Mouse (Mus musculus): ENCODE data around the gene Ankle1. TPM values are rescaled to one million over a fixed set of nuclear protein-coding genes. Genes with fewer than 3 reads are reported as not detected.

The Ankle1 gene
- polyA plus RNA-seq, 1 experiment = 15.0 TPM

- H3K4me3 ChIP-seq (ENCODE audit: extremely low read depth, insufficient read depth, insufficient read length) = peak overlapping the region; percentile 98; the same call in 1 of the 2 replicates
- 20% methylated on average over 5 of the region's 5 CpGs for WGBS
Measured at GRCm38 (mm10) chr8:71370711-71371235, 35.0 kb upstream of the Ankle1 start.

GRCm38 (mm10) chr8:71371236-71371848 lies 34.5 kb upstream of the Ankle1 start, which contains the start of gene Ocel1:
Ocel1 (plus strand) TSS chr8:71371298.
- WGBS = under 1% methylated on average over 68 of the region's 68 CpGs
- TF ChIP-seq POLR2A (IDR thresholded peaks at IDR 0.05; ENCODE audit: low read depth, low read length) (peak; percentile 76), CTCF (IDR thresholded peaks at IDR 0.05; ENCODE audit: extremely low read depth, insufficient read depth, insufficient read length, insufficient replicate concordance) (peak; percentile 97)
- Histone ChIP-seq H3K27ac (ENCODE audit: insufficient read depth, low read length) (peak within 1 kb of the TSS; percentile 98), H3K36me3 (ENCODE audit: control insufficient read depth, insufficient read depth, low read length) (peaks cover 7% of the 10 kb centered on the region), H3K4me3 (ENCODE audit: extremely low read depth, insufficient read depth, insufficient read length) (peak within 1 kb of the TSS; percentile 98), H3K27me3 (ENCODE audit: control insufficient read depth, insufficient read depth, low read length) (no peaks in the 10 kb centered on the region), H3K4me1 (ENCODE audit: control insufficient read depth, insufficient read depth, insufficient read length) (peaks cover 8% of the 10 kb centered on the region)
- peak; percentile 97 for DNase-seq (ENCODE audit: low read depth in 1 of 2, low spot score in 2 of 2)

More at GRCm38 (mm10) chr8:71370711-71371235, 35.0 kb upstream of the Ankle1 start:
- peaks cover 2% of the 10 kb centered on the region; the same call in 1 of the 2 replicates for H3K4me1 ChIP-seq (ENCODE audit: control insufficient read depth, insufficient read depth, insufficient read length)
- no peaks in the 10 kb centered on the region for H3K27me3 ChIP-seq (ENCODE audit: control insufficient read depth, insufficient read depth, low read length)
- DNase-seq (ENCODE audit: low read depth in 1 of 2, low spot score in 2 of 2) = no peak
- H3K36me3 ChIP-seq (ENCODE audit: control insufficient read depth, insufficient read depth, low read length) = peaks cover 7% of the 10 kb centered on the region
- no peak for TF ChIP-seq CTCF (IDR thresholded peaks at IDR 0.05; ENCODE audit: extremely low read depth, insufficient read depth, insufficient read length, insufficient replicate concordance)
- no peak for TF ChIP-seq POLR2A (IDR thresholded peaks at IDR 0.05; ENCODE audit: low read depth, low read length)
- no peak overlapping the region for H3K27ac ChIP-seq (ENCODE audit: insufficient read depth, low read length)

- H3K36me3 ChIP-seq (ENCODE audit: control insufficient read depth, insufficient read depth, low read length) = peaks cover 7% of the 10 kb centered on the region
- no peak overlapping the region for H3K4me3 ChIP-seq (ENCODE audit: extremely low read depth, insufficient read depth, insufficient read length)
- no peak overlapping the region for H3K27ac ChIP-seq (ENCODE audit: insufficient read depth, low read length)
- DNase-seq (ENCODE audit: low read depth in 1 of 2, low spot score in 2 of 2) = no peak
- 92% methylated on average over 12 of the region's 12 CpGs for WGBS
- peaks cover 12% of the 10 kb centered on the region for H3K4me1 ChIP-seq (ENCODE audit: control insufficient read depth, insufficient read depth, insufficient read length)
- no peaks in the 10 kb centered on the region for H3K27me3 ChIP-seq (ENCODE audit: control insufficient read depth, insufficient read depth, low read length)
- no peak for TF ChIP-seq CTCF (IDR thresholded peaks at IDR 0.05; ENCODE audit: extremely low read depth, insufficient read depth, insufficient read length, insufficient replicate concordance)
- TF ChIP-seq POLR2A (IDR thresholded peaks at IDR 0.05; ENCODE audit: low read depth, low read length) = no peak
Measured at GRCm38 (mm10) chr8:71372427-71372826, 33.4 kb upstream of the Ankle1 start.

- WGBS = 96% methylated on average over 3 of the region's 3 CpGs
- TF ChIP-seq POLR2A (IDR thresholded peaks at IDR 0.05; ENCODE audit: low read depth, low read length) (no peak), CTCF (IDR thresholded peaks at IDR 0.05; ENCODE audit: extremely low read depth, insufficient read depth, insufficient read length, insufficient replicate concordance) (no peak)
- no peak overlapping the region for H3K4me3 ChIP-seq (ENCODE audit: extremely low read depth, insufficient read depth, insufficient read length)
- DNase-seq (ENCODE audit: low read depth in 1 of 2, low spot score in 2 of 2) = no peak
- H3K27me3 ChIP-seq (ENCODE audit: control insufficient read depth, insufficient read depth, low read length) = no peaks in the 10 kb centered on the region
- peaks cover 7% of the 10 kb centered on the region for H3K36me3 ChIP-seq (ENCODE audit: control insufficient read depth, insufficient read depth, low read length)
- no peak overlapping the region for H3K27ac ChIP-seq (ENCODE audit: insufficient read depth, low read length)
- H3K4me1 ChIP-seq (ENCODE audit: control insufficient read depth, insufficient read depth, insufficient read length) = peaks cover 12% of the 10 kb centered on the region
Measured at GRCm38 (mm10) chr8:71373000-71373399, 32.8 kb upstream of the Ankle1 start.

GRCm38 (mm10) chr8:71374616-71375206 lies 31.1 kb upstream of the Ankle1 start:
- H3K36me3 ChIP-seq (ENCODE audit: control insufficient read depth, insufficient read depth, low read length) = peaks cover 7% of the 10 kb centered on the region
- no peak for TF ChIP-seq POLR2A (IDR thresholded peaks at IDR 0.05; ENCODE audit: low read depth, low read length)
- no peak for TF ChIP-seq CTCF (IDR thresholded peaks at IDR 0.05; ENCODE audit: extremely low read depth, insufficient read depth, insufficient read length, insufficient replicate concordance)
- H3K4me3 ChIP-seq (ENCODE audit: extremely low read depth, insufficient read depth, insufficient read length) = no peak overlapping the region
- peaks cover 12% of the 10 kb centered on the region for H3K4me1 ChIP-seq (ENCODE audit: control insufficient read depth, insufficient read depth, insufficient read length)
- H3K27ac ChIP-seq (ENCODE audit: insufficient read depth, low read length) = no peak overlapping the region
- WGBS = 86% methylated on average over 17 of the region's 17 CpGs
- no peaks in the 10 kb centered on the region for H3K27me3 ChIP-seq (ENCODE audit: control insufficient read depth, insufficient read depth, low read length)
- no peak for DNase-seq (ENCODE audit: low read depth in 1 of 2, low spot score in 2 of 2)

- TF ChIP-seq CTCF (IDR thresholded peaks at IDR 0.05; ENCODE audit: extremely low read depth, insufficient read depth, insufficient read length, insufficient replicate concordance) = no peak
- no peak for TF ChIP-seq POLR2A (IDR thresholded peaks at IDR 0.05; ENCODE audit: low read depth, low read length)
- Histone ChIP-seq H3K4me1 (ENCODE audit: control insufficient read depth, insufficient read depth, insufficient read length) (peaks cover 16% of the 10 kb centered on the region), H3K4me3 (ENCODE audit: extremely low read depth, insufficient read depth, insufficient read length) (peak overlapping the region; percentile 43; the same call in 1 of the 2 replicates), H3K27me3 (ENCODE audit: control insufficient read depth, insufficient read depth, low read length) (peaks cover 4% of the 10 kb centered on the region; the same call in 1 of the 2 replicates), H3K27ac (ENCODE audit: insufficient read depth, low read length) (no peak overlapping the region), H3K36me3 (ENCODE audit: control insufficient read depth, insufficient read depth, low read length) (peaks cover 7% of the 10 kb centered on the region)
- WGBS = 33% methylated on average over 69 of the region's 74 CpGs
- peak in 1 of 2 experiments; percentile 62 for DNase-seq (ENCODE audit: low read depth in 1 of 2, low spot score in 2 of 2)
Measured at GRCm38 (mm10) chr8:71375581-71376422, 30.0 kb upstream of the Ankle1 start.

Measured in spleen, adult 2 months (tissue).